Mouse (Mus musculus) CD4-positive, CD25-positive, alpha-beta regulatory T cell, adult 9 weeks (primary cell): Measurements from ENCODE around the gene F8a. TPM values are rescaled to one million over a fixed set of nuclear protein-coding genes. Genes with fewer than 3 reads are reported as not detected.

ENCODE experiments used
- polyA plus RNA-seq: library from polyadenylated mRNA; unstranded; fragments of 100-300 nt; shearing (Covaris generic); gene quantifications from one replicate; pipeline ENCODE4 v1.2.1, GENCODE M21; 2017

Gene F8a
- polyA plus RNA-seq: 2.7 TPM

GRCm38 (mm10) chrX:73227914-73228605 lies at the start of gene F8a:
F8a (plus strand) TSS chrX:73228291.

DNA sequence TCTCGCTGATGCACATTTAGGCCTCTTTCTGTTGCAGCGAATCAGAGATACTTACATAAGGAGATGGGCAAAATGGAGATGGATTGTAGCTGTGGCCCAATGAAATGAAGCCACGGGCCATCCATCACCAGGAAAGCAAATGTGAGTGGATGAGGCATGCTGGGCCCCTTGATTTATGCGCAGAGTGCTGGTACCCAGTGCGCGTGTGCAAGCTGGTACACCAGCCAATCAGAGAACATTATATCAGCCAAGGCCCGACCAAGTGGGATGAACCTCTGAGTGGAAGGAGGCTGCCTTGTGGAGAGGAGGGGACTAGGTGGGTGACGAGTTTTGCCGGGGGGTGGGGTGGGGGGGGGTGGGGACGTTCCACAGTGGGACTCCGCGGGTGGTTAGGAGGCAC lies 36.2 kb upstream of the F8a start, which contains the start of gene Xlr3b:
Gene Xlr3b, plus strand, starts transcription at position 274 of the 400 bp plus-strand sequence.

DNA sequence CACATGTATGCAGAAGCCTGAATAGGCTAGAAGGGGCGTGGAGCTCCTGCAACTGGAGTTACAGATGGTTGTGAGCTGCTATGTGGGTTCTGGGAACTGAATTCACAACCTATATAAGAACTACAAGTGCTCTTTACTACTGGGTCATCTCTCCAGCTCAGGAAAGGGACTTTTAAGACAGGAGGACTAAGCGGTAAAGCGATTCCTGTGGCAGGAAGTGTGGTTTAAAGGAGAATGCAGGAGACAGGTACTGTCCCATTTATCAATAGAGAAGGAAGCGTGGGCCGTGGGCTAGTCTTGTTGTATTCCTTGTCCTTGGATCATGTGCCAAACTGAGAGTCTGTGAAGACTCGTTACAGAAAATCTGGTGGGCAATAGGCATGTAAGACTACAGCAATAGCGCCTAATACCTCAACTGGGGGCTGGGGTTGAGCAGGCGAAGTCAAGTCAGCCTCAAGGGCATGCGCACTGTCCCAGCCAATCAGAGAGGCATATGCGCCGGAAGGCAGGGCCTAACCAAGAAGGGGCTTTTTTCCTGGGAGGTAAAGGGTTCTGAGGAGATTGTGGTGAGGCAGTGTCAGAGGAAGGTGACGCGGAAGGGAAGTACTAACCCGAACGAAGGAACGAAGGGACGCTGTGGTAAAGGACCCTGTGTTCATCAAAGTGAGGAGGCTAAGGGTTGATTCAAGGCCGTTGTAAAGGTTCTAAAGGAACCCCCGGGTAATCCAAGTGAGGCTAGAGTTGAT lies 14.1 kb upstream of the F8a start, which contains the start of gene Xlr4b:
Gene Xlr4b, plus strand, starts transcription at position 515 of the 746 bp plus-strand sequence.

GRCm38 (mm10) chrX:73242821-73243325 lies 14.8 kb downstream of the F8a start, which contains the start of gene Xlr4c:
Xlr4c (minus strand) TSS chrX:73243130.

GRCm38 (mm10) chrX:73265270-73265669 lies 37.2 kb downstream of the F8a start, which contains the start of gene Xlr3c:
Xlr3c (minus strand) TSS chrX:73265390.

Other genes starting within 250 kb of the F8a start
- 0.07 TPM for gene Zfp185, start 241.0 kb upstream of the F8a start, polyA plus RNA-seq
- not detected for gene Pnma5, start 191.2 kb upstream of the F8a start, polyA plus RNA-seq
- not detected for gene Pnma3, start 163.5 kb upstream of the F8a start, polyA plus RNA-seq
- 118 TPM for gene Xlr4a, start 145.8 kb upstream of the F8a start, polyA plus RNA-seq
- 1.1 TPM for gene Xlr3a, start 131.2 kb upstream of the F8a start, polyA plus RNA-seq
- gene Gm14685, start 111.2 kb upstream of the F8a start, polyA plus RNA-seq: 0.11 TPM
- not detected for gene Xlr5b, start 79.5 kb upstream of the F8a start, polyA plus RNA-seq
- 0.20 TPM for gene DXBay18, start 78.8 kb upstream of the F8a start, polyA plus RNA-seq
- not detected for gene Spin2d, start 51.3 kb upstream of the F8a start, polyA plus RNA-seq
- 13.7 TPM for gene Xlr3b, start 36.1 kb upstream of the F8a start, polyA plus RNA-seq
- 160 TPM for gene Xlr4b, start 14.0 kb upstream of the F8a start, polyA plus RNA-seq
- 113 TPM for gene Xlr4c, start 14.8 kb downstream of the F8a start, polyA plus RNA-seq
- not detected for gene Xlr3c, start 37.1 kb downstream of the F8a start, polyA plus RNA-seq
- gene Xlr5a, start 64.7 kb downstream of the F8a start, polyA plus RNA-seq: not detected
- not detected for gene Xlr5c, start 64.7 kb downstream of the F8a start, polyA plus RNA-seq
- not detected for gene Gm45015, start 108.5 kb downstream of the F8a start, polyA plus RNA-seq
- 21.8 TPM for gene Zfp275, start 114.3 kb downstream of the F8a start, polyA plus RNA-seq
- gene Gm18336, start 170.4 kb downstream of the F8a start, polyA plus RNA-seq: not detected
- gene Zfp92, start 182.8 kb downstream of the F8a start, polyA plus RNA-seq: 0.24 TPM
- gene Trex2, start 207.1 kb downstream of the F8a start, polyA plus RNA-seq: not detected
- gene Haus7, start 230.8 kb downstream of the F8a start, polyA plus RNA-seq: 33.2 TPM